In the genomic region with DNA sequence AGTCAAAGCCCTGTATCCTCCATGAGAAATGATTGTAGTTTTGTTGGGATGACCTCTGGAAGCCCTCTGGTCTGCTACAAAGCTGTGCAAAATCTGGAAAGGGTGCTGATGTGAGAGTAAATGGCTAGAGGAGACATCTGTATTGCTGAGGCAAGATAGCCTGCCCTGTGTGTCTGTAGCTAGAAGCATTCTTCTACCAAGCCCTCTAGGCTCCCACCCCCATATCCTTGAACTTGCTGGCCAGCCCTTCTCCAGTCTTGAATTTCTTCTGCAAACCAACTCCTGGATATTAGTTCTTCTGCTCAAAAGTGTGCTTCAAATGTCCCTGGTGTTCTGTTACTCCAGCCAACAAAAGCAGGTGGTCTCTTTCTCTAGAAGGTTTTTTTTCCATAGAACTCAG, we compare ENCODE assay signal across 17 mouse cellular contexts. TPM values are rescaled to one million over a fixed set of nuclear protein-coding genes. Genes with fewer than 3 reads are reported as not detected.
A peak's percentile ranks its signal among the peaks of the same experiment; 100 is the strongest.
DNase-seq lines count a peak whose midpoint lies in the region; ATAC-seq lines count a peak whose summit lies in the region.
"Had no signal": no experiment of that assay in that cellular context is flagged by ENCODE, and none has a peak within 500 bp of the region (broad histone marks: within the 10 kb centered on the region; RNA-seq: fewer than 3 reads in every experiment).

No protein-coding gene starts in this region.

- DNase-seq in lung, postnatal 10 days: no peak
- DNase-seq in urinary bladder, postnatal 10 days (ENCODE audit: low spot score): no peak
- DNase-seq in layer of hippocampus, postnatal 36 days: no peak
- DNase-seq: adrenal gland, adult 8-10 months; adrenal gland, postnatal 36 days; cerebellum, adult 11 months; cerebellum, adult 8-10 months; cerebellum, postnatal 25 days; gastrocnemius, postnatal 36 days; heart, postnatal 10 days; heart, postnatal 4 days had no signal

- H3K36me3 ChIP-seq in lung, embryonic 16.5 days (ENCODE audit: control insufficient read depth, insufficient read depth, low read length): no peaks in the 10 kb centered on the region
- H3K36me3 ChIP-seq in liver, embryonic 12.5 days: peaks cover 12% of the 10 kb centered on the region
- H3K36me3 ChIP-seq in liver, embryonic 15.5 days (replicated peaks): peaks cover 9% of the 10 kb centered on the region
- H3K36me3 ChIP-seq: embryonic facial prominence, embryonic 12.5 days; forebrain, embryonic 15.5 days; hindbrain, embryonic 12.5 days had no signal

- no peaks in the 10 kb centered on the region for H3K27me3 ChIP-seq in lung, embryonic 16.5 days (ENCODE audit: control insufficient read depth, insufficient read depth, low read depth, low read length)
- H3K27me3 ChIP-seq in liver, embryonic 12.5 days (replicated peaks): no peaks in the 10 kb centered on the region
- no peaks in the 10 kb centered on the region for H3K27me3 ChIP-seq in liver, embryonic 15.5 days
- H3K27me3 ChIP-seq: embryonic facial prominence, embryonic 12.5 days; forebrain, embryonic 15.5 days; hindbrain, embryonic 12.5 days had no signal

- no peak overlapping the region for H3K4me3 ChIP-seq in lung, embryonic 16.5 days (ENCODE audit: low read length)
- no peak overlapping the region for H3K4me3 ChIP-seq in liver, embryonic 12.5 days
- H3K4me3 ChIP-seq in liver, embryonic 15.5 days (replicated peaks): no peak overlapping the region
- H3K4me3 ChIP-seq: embryonic facial prominence, embryonic 12.5 days; forebrain, embryonic 15.5 days; hindbrain, embryonic 12.5 days had no signal

- H3K9me3 ChIP-seq in lung, embryonic 16.5 days (ENCODE audit: control insufficient read depth, low read length): no peaks in the 10 kb centered on the region
- peaks cover 9% of the 10 kb centered on the region for H3K9me3 ChIP-seq in liver, embryonic 12.5 days (replicated peaks)
- H3K9me3 ChIP-seq in liver, embryonic 15.5 days (replicated peaks): no peaks in the 10 kb centered on the region; the same call in 1 of the 2 replicates
- H3K9me3 ChIP-seq: embryonic facial prominence, embryonic 12.5 days; forebrain, embryonic 15.5 days; hindbrain, embryonic 12.5 days had no signal

- peaks cover 4% of the 10 kb centered on the region; the same call in 1 of the 2 replicates for H3K4me1 ChIP-seq in lung, embryonic 16.5 days (replicated peaks; ENCODE audit: control insufficient read depth, insufficient read depth, low read length)
- H3K4me1 ChIP-seq in liver, embryonic 12.5 days: peaks cover 82% of the 10 kb centered on the region
- H3K4me1 ChIP-seq in liver, embryonic 15.5 days (replicated peaks): peaks cover 83% of the 10 kb centered on the region

- ATAC-seq in lung, embryonic 16.5 days (ENCODE audit: low read depth): peak; percentile 86
- ATAC-seq in liver, embryonic 12.5 days: no peak
- no peak for ATAC-seq in liver, embryonic 15.5 days (ENCODE audit: insufficient read depth)
- ATAC-seq: forebrain, embryonic 15.5 days had no signal

- H3K27ac ChIP-seq in lung, embryonic 16.5 days (ENCODE audit: low read length): 0 out of 2 replicates have a peak overlapping the region, but pooled peaks have one; percentile 9
- H3K27ac ChIP-seq in liver, embryonic 12.5 days: peak overlapping the region; percentile 93
- peak overlapping the region; percentile 93 for H3K27ac ChIP-seq in liver, embryonic 15.5 days (replicated peaks)
- H3K27ac ChIP-seq: embryonic facial prominence, embryonic 12.5 days; forebrain, embryonic 15.5 days; hindbrain, embryonic 12.5 days had no signal

- no peak overlapping the region for H3K4me2 ChIP-seq in lung, embryonic 16.5 days (ENCODE audit: low read depth, low read length)
- H3K4me2 ChIP-seq in liver, embryonic 12.5 days: peak overlapping the region; percentile 46
- H3K4me2 ChIP-seq in liver, embryonic 15.5 days: peak overlapping the region; percentile 51
- H3K4me2 ChIP-seq: embryonic facial prominence, embryonic 12.5 days; forebrain, embryonic 15.5 days; hindbrain, embryonic 12.5 days had no signal

- no peak overlapping the region for H3K9ac ChIP-seq in lung, embryonic 16.5 days (ENCODE audit: low read length)
- peak overlapping the region; percentile 53 for H3K9ac ChIP-seq in liver, embryonic 12.5 days
- peak overlapping the region; percentile 47 for H3K9ac ChIP-seq in liver, embryonic 15.5 days
- H3K9ac ChIP-seq: embryonic facial prominence, embryonic 12.5 days; forebrain, embryonic 15.5 days; hindbrain, embryonic 12.5 days had no signal

RNA-seq across cellular contexts. Expression of a gene that starts 51.8 kb away (rescaled TPM):
- 192 and 195 TPM in 2 replicates for polyA plus RNA-seq in lung, embryonic 16.5 days (2015; fragmentation: Nextera tagmentation; extraction: Ambion mirVana)
- 819 and 854 TPM in 2 replicates for polyA plus RNA-seq in liver, embryonic 12.5 days (2016; fragmentation: Nextera tagmentation; extraction: Ambion mirVana)
- 938 and 960 TPM in 2 replicates for polyA plus RNA-seq in liver, embryonic 15.5 days (2015; fragmentation: Nextera tagmentation; extraction: Ambion mirVana)
- 10 to 100 TPM; 10.4 to 11.5 TPM for total RNA-seq in layer of hippocampus, postnatal 36 days (2021)

Comparison
In these comparisons a context has a peak if more than half of its experiments do, and no peak if none do; other contexts are left out.
1. H3K27ac ChIP-seq: peak in every context shown above with its lines; median percentile 93 in liver, embryonic 12.5 days; 93 in liver, embryonic 15.5 days; 9 in lung, embryonic 16.5 days.